In the genomic region with DNA sequence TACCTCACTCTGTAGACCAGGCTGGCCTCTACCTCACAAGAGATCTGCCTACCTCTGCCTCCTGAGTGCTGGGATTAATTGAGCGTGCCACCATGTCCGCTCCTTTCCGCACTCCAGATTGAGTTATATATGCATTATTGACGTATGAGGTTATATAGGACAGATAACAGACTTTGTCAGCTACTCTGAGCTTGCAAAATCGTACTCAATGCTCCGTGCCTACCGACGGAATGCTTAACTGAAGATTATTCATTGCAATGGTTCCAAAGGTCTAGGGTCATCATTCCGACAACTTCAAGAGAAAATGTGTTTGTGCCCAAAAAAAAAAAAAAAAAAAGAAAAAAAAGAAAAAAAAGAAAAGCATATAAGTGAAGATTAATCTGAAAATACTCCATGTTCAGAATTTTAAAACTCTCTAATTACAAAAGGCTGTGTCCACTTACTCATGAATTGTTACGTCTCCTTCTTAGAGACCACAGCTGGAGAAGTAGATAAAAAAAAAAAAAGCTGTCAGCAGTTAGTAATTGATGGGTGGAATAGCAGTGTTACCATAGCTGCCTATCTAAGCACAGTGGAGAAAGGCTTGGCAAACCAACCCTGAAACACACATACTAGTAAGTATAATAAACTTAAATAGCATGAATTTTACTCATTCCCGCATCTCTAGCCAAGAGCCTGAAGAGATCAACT, we compare ENCODE assay signal across 8 mouse cellular contexts. TPM values are rescaled to one million over a fixed set of nuclear protein-coding genes. Genes with fewer than 3 reads are reported as not detected.
DNase-seq lines count a peak whose midpoint lies in the region; ATAC-seq and TF ChIP-seq lines count a peak whose summit lies in the region.

No protein-coding gene starts in this region.

- no peak for ATAC-seq in heart, embryonic 14.5 days (ENCODE audit: insufficient number of reproducible peaks, insufficient read depth, low FRiP score, low read depth)
- ATAC-seq in hindbrain, postnatal 0 days, result peak; percentile 65

- 62% methylated on average over 11 of the region's 11 CpGs for WGBS in heart, embryonic 14.5 days
- WGBS in embryonic facial prominence, embryonic 10.5 days, result 72% methylated on average over 11 of the region's 11 CpGs
- 63% methylated on average over 11 of the region's 11 CpGs for WGBS in hindbrain, postnatal 0 days
- 82% methylated on average over 10 of the region's 11 CpGs for WGBS in macrophage (ENCODE audit: missing documents)

- no peak for DNase-seq in heart, postnatal 25 days (ENCODE audit: low spot score)
- no peak for DNase-seq in embryonic facial prominence, embryonic 10.5 days (ENCODE audit: low spot score)
- DNase-seq in hindbrain, postnatal 0 days (ENCODE audit: low spot score), result no peak
- DNase-seq in urinary bladder, adult 2 months (ENCODE audit: low spot score), result no peak
- DNase-seq in right cerebral cortex, adult 18-20 months, result no peak
- DNase-seq in left cerebral cortex, adult 18-20 months (ENCODE audit: low spot score in 2 of 2), result no peak

- H3K79me2 ChIP-seq in macrophage (ENCODE audit: inconsistent target), result peaks cover 42% of the 10 kb centered on the region

- H3K4me1 ChIP-seq in heart, embryonic 14.5 days (ENCODE audit: control insufficient read depth in 2 of 2, insufficient read depth in 2 of 2, low read length in 2 of 2), result peaks cover 2 to 14% of the 10 kb centered on the region in 2 experiments; a peak in 3 of 4 replicates
- H3K4me1 ChIP-seq in embryonic facial prominence, embryonic 10.5 days, result peaks cover 12% of the 10 kb centered on the region
- H3K4me1 ChIP-seq in hindbrain, postnatal 0 days (ENCODE audit: insufficient read depth, low read length), result peaks cover 3% of the 10 kb centered on the region; the same call in 1 of the 2 replicates

- peak overlapping the region; percentile 97 to 100 for H3K27ac ChIP-seq in heart, embryonic 14.5 days (replicated peaks in 1 of 2; ENCODE audit: control insufficient read depth in 1 of 2, insufficient read depth in 1 of 2, low read depth in 2 of 2, low read length in 2 of 2)
- peak overlapping the region; percentile 93 for H3K27ac ChIP-seq in embryonic facial prominence, embryonic 10.5 days (replicated peaks)
- H3K27ac ChIP-seq in hindbrain, postnatal 0 days, result peak overlapping the region; percentile 96
- peak overlapping the region; percentile 65 for H3K27ac ChIP-seq in macrophage

- intact Hi-C loops in heart, postnatal 25 days (cut with DNase I), result loop anchor here (10.0 kb wide), 1 partner anchor 951 kb away; no protein-coding TSS in a partner anchor

- peak overlapping the region; percentile 83 for H3K9ac ChIP-seq in heart, embryonic 14.5 days (ENCODE audit: low read length)
- H3K9ac ChIP-seq in hindbrain, postnatal 0 days (replicated peaks; ENCODE audit: low read length), result peak overlapping the region; percentile 88; the same call in 1 of the 2 replicates

- no peaks in the 10 kb centered on the region for H3K9me3 ChIP-seq in heart, embryonic 14.5 days (ENCODE audit: control insufficient read depth, low read length)
- H3K9me3 ChIP-seq in embryonic facial prominence, embryonic 10.5 days, result no peaks in the 10 kb centered on the region
- no peaks in the 10 kb centered on the region for H3K9me3 ChIP-seq in hindbrain, postnatal 0 days (ENCODE audit: low read length)

- no peak for TF ChIP-seq CTCF in hindbrain, postnatal 0 days (IDR thresholded peaks at IDR 0.05; ENCODE audit: low read depth)

- peak overlapping the region; percentile 61 for H3K4me2 ChIP-seq in heart, embryonic 14.5 days (ENCODE audit: low read length)
- H3K4me2 ChIP-seq in hindbrain, postnatal 0 days (ENCODE audit: low read depth, low read length), result peak overlapping the region; percentile 57

- peaks cover 18% of the 10 kb centered on the region for H3K36me3 ChIP-seq in heart, embryonic 14.5 days (ENCODE audit: control insufficient read depth, insufficient read depth, low read length)
- peaks cover 4% of the 10 kb centered on the region for H3K36me3 ChIP-seq in embryonic facial prominence, embryonic 10.5 days (replicated peaks)
- H3K36me3 ChIP-seq in hindbrain, postnatal 0 days (ENCODE audit: insufficient read depth, low read length), result no peaks in the 10 kb centered on the region
- no peaks in the 10 kb centered on the region for H3K36me3 ChIP-seq in macrophage (ENCODE audit: inconsistent target)

- H3K27me3 ChIP-seq in heart, embryonic 14.5 days (ENCODE audit: control insufficient read depth, insufficient read depth, low read length), result no peaks in the 10 kb centered on the region
- H3K27me3 ChIP-seq in embryonic facial prominence, embryonic 10.5 days (replicated peaks; ENCODE audit: low read depth, poor library complexity, severe bottlenecking), result no peaks in the 10 kb centered on the region
- H3K27me3 ChIP-seq in hindbrain, postnatal 0 days (ENCODE audit: insufficient read depth, low read length), result no peaks in the 10 kb centered on the region

- peak overlapping the region; percentile 66 to 99 for H3K4me3 ChIP-seq in heart, embryonic 14.5 days (ENCODE audit: control insufficient read depth in 1 of 2, insufficient read depth in 1 of 2, low read depth in 1 of 2, low read length in 2 of 2)
- H3K4me3 ChIP-seq in embryonic facial prominence, embryonic 10.5 days, result peak overlapping the region; percentile 81
- H3K4me3 ChIP-seq in hindbrain, postnatal 0 days (ENCODE audit: low read length), result peak overlapping the region; percentile 77
- peak overlapping the region; percentile 57 for H3K4me3 ChIP-seq in macrophage (ENCODE audit: inconsistent target)

RNA-seq across cellular contexts. Expression of a gene that starts 1.0 kb away (rescaled TPM):
- 288 and 291 TPM in 2 replicates for polyA plus RNA-seq in heart, embryonic 14.5 days (2014; fragmentation: Nextera tagmentation; extraction: Ambion mirVana)
- 100 to 1,000 TPM; 195 to 221 TPM for total RNA-seq in heart, postnatal 25 days (2021)
- 124 and 129 TPM in 2 replicates for polyA plus RNA-seq in embryonic facial prominence, embryonic 10.5 days (2016; fragmentation: Nextera tagmentation; extraction: Ambion mirVana)
- total RNA-seq in hindbrain, postnatal 0 days (2014; rRNA removed), result 54.4 and 58.7 TPM in 2 replicates
- 180 and 198 TPM in 2 replicates for polyA plus RNA-seq in hindbrain, postnatal 0 days (2015; fragmentation: Nextera tagmentation; extraction: Ambion mirVana)
- total RNA-seq in macrophage (2018; cell fraction: chromatin; rRNA removed), result 1 to 10 TPM in 19 of 26 experiments, not detected in 7; 1.1 to 7.2 (median 2.2) TPM
- 10 to 100 TPM; 47.4 to 77.3 (median 59.6) TPM for total RNA-seq in macrophage (2018; cell fraction: cytosol; rRNA removed)
- total RNA-seq in macrophage (2018; cell fraction: nucleus; rRNA removed), result 10 to 100 TPM in 8 of 26 experiments, 1 to 10 TPM in 18; 3.0 to 16.2 (median 7.0) TPM
- polyA plus RNA-seq in macrophage (2018), result 71.3 to 93.3 TPM (median 80.4 TPM) in 3 replicates
- polyA plus RNA-seq in urinary bladder, adult 2 months (2012; rRNA removed), result 75.0 and 84.5 TPM in 2 replicates
- total RNA-seq in left cerebral cortex, adult 18-20 months (2021), result 10 to 100 TPM; 54.9 to 60.3 TPM

RNA-seq across cellular contexts. Expression of a gene that starts 12.8 kb away (rescaled TPM):
- 69.2 and 70.2 TPM in 2 replicates for polyA plus RNA-seq in heart, embryonic 14.5 days (2014; fragmentation: Nextera tagmentation; extraction: Ambion mirVana)
- total RNA-seq in heart, postnatal 25 days (2021), result 10 to 100 TPM; 20.5 to 22.8 TPM
- polyA plus RNA-seq in embryonic facial prominence, embryonic 10.5 days (2016; fragmentation: Nextera tagmentation; extraction: Ambion mirVana), result 114 and 119 TPM in 2 replicates
- 31.5 and 33.4 TPM in 2 replicates for total RNA-seq in hindbrain, postnatal 0 days (2014; rRNA removed)
- polyA plus RNA-seq in hindbrain, postnatal 0 days (2015; fragmentation: Nextera tagmentation; extraction: Ambion mirVana), result 37.7 and 38.8 TPM in 2 replicates
- 100 to 1,000 TPM in 3 of 26 experiments, 10 to 100 TPM in 23; 19.1 to 114 (median 72.1) TPM for total RNA-seq in macrophage (2018; cell fraction: chromatin; rRNA removed)
- 10 to 100 TPM; 11.1 to 25.5 (median 18.9) TPM for total RNA-seq in macrophage (2018; cell fraction: cytosol; rRNA removed)
- total RNA-seq in macrophage (2018; cell fraction: nucleus; rRNA removed), result 10 to 100 TPM; 19.4 to 70.0 (median 37.2) TPM
- 15.2 to 26.0 TPM (median 24.2 TPM) in 3 replicates for polyA plus RNA-seq in macrophage (2018)
- polyA plus RNA-seq in urinary bladder, adult 2 months (2012; rRNA removed), result 27.4 and 33.6 TPM in 2 replicates
- 10 to 100 TPM; 35.3 to 40.0 TPM for total RNA-seq in left cerebral cortex, adult 18-20 months (2021)

RNA-seq across cellular contexts. Expression of a gene that starts 32.2 kb away (rescaled TPM):
- polyA plus RNA-seq in heart, embryonic 14.5 days (2014; fragmentation: Nextera tagmentation; extraction: Ambion mirVana), result 18.0 and 18.1 TPM in 2 replicates
- total RNA-seq in heart, postnatal 25 days (2021), result under 1 TPM in 1 of 2 experiments, not detected in 1; 0.20 TPM
- 65.7 and 68.2 TPM in 2 replicates for polyA plus RNA-seq in embryonic facial prominence, embryonic 10.5 days (2016; fragmentation: Nextera tagmentation; extraction: Ambion mirVana)
- total RNA-seq in hindbrain, postnatal 0 days (2014; rRNA removed), result 1.7 and 3.6 TPM in 2 replicates
- polyA plus RNA-seq in hindbrain, postnatal 0 days (2015; fragmentation: Nextera tagmentation; extraction: Ambion mirVana), result 8.4 and 9.5 TPM in 2 replicates
- 1 to 10 TPM in 19 of 26 experiments, under 1 TPM in 3, not detected in 4; 0.77 to 10.0 (median 3.6) TPM for total RNA-seq in macrophage (2018; cell fraction: chromatin; rRNA removed)
- 1 to 10 TPM in 24 of 26 experiments, under 1 TPM in 2; 0.90 to 2.4 (median 1.5) TPM for total RNA-seq in macrophage (2018; cell fraction: cytosol; rRNA removed)
- total RNA-seq in macrophage (2018; cell fraction: nucleus; rRNA removed), result 10 to 100 TPM in 1 of 26 experiments, 1 to 10 TPM in 14, under 1 TPM in 7, not detected in 4; 0.46 to 16.3 (median 1.5) TPM
- 0.86 to 7.4 TPM (median 4.3 TPM) in 3 replicates for polyA plus RNA-seq in macrophage (2018)
- polyA plus RNA-seq in urinary bladder, adult 2 months (2012; rRNA removed), result 0.88 and 1.6 TPM in 2 replicates
- total RNA-seq in left cerebral cortex, adult 18-20 months (2021), result under 1 TPM; 0.28 to 0.67 TPM

RNA-seq across cellular contexts. Expression of a gene that starts 42.9 kb away (rescaled TPM):
- polyA plus RNA-seq in heart, embryonic 14.5 days (2014; fragmentation: Nextera tagmentation; extraction: Ambion mirVana), result 188 and 214 TPM in 2 replicates
- 1 to 10 TPM in 1 of 2 experiments, under 1 TPM in 1; 0.55 to 1.4 TPM for total RNA-seq in heart, postnatal 25 days (2021)
- 411 and 420 TPM in 2 replicates for polyA plus RNA-seq in embryonic facial prominence, embryonic 10.5 days (2016; fragmentation: Nextera tagmentation; extraction: Ambion mirVana)
- 23.1 and 34.4 TPM in 2 replicates for total RNA-seq in hindbrain, postnatal 0 days (2014; rRNA removed)
- 37.6 and 44.8 TPM in 2 replicates for polyA plus RNA-seq in hindbrain, postnatal 0 days (2015; fragmentation: Nextera tagmentation; extraction: Ambion mirVana)
- total RNA-seq in macrophage (2018; cell fraction: chromatin; rRNA removed), result 10 to 100 TPM in 2 of 26 experiments, 1 to 10 TPM in 20, under 1 TPM in 4; 0.57 to 31.0 (median 3.5) TPM
- 1 to 10 TPM; 1.9 to 9.2 (median 3.3) TPM for total RNA-seq in macrophage (2018; cell fraction: cytosol; rRNA removed)
- total RNA-seq in macrophage (2018; cell fraction: nucleus; rRNA removed), result 10 to 100 TPM in 1 of 26 experiments, 1 to 10 TPM in 25; 1.4 to 16.0 (median 3.4) TPM
- polyA plus RNA-seq in macrophage (2018), result 1.8 to 7.7 TPM (median 6.2 TPM) in 3 replicates
- 3.1 and 3.2 TPM in 2 replicates for polyA plus RNA-seq in urinary bladder, adult 2 months (2012; rRNA removed)
- total RNA-seq in left cerebral cortex, adult 18-20 months (2021), result under 1 TPM; 0.47 to 0.67 TPM
